Mouse (Mus musculus): ENCODE measurements around the gene Mtf1. TPM values are rescaled to one million over a fixed set of nuclear protein-coding genes. Genes with fewer than 3 reads are reported as not detected.
A peak's percentile ranks its signal among the peaks of the same experiment; 100 is the strongest.

The Mtf1 gene
- total RNA-seq (2021) = 10 to 100 TPM; 20.8 to 28.1 TPM

- intact Hi-C loops (cut with DNase I) = loop anchor here (1.0 to 10.0 kb wide), 2 partner anchors 49 to 263 kb away; partner anchors contain the start of genes Dnali1, Snip1 and Yrdc
- DNase-seq (ENCODE audit: low spot score in 2 of 2) = peak; percentile 83 to 87
Observed at GRCm38 (mm10) chr4:124801552-124802308, at the start of gene Mtf1. TSS of gene Mtf1 (plus strand) at chr4:124802104.

- no peak for DNase-seq (ENCODE audit: low spot score in 2 of 2)
- intact Hi-C loops (cut with DNase I) = no loop called here
Observed at GRCm38 (mm10) chr4:124752281-124753199, 49.4 kb upstream of the Mtf1 start.

- no peak for DNase-seq (ENCODE audit: low spot score in 2 of 2)
- intact Hi-C loops (cut with DNase I) = no loop called here
Observed at GRCm38 (mm10) chr4:124755526-124755925, 46.4 kb upstream of the Mtf1 start.

- no peak for DNase-seq (ENCODE audit: low spot score in 2 of 2)
- intact Hi-C loops (cut with DNase I) = no loop called here
Observed at GRCm38 (mm10) chr4:124759305-124759811, 42.5 kb upstream of the Mtf1 start.

GRCm38 (mm10) chr4:124761201-124761600 lies 40.7 kb upstream of the Mtf1 start:
- no peak for DNase-seq (ENCODE audit: low spot score in 2 of 2)
- intact Hi-C loops (cut with DNase I) = no loop called here

- no peak for DNase-seq (ENCODE audit: low spot score in 2 of 2)
- intact Hi-C loops (cut with DNase I) = no loop called here
Observed at GRCm38 (mm10) chr4:124762858-124763452, 38.9 kb upstream of the Mtf1 start.

- peak; percentile 23 to 34 for DNase-seq (ENCODE audit: low spot score in 2 of 2)
- intact Hi-C loops (cut with DNase I) = no loop called here
Observed at GRCm38 (mm10) chr4:124765802-124766565, 35.9 kb upstream of the Mtf1 start.

- DNase-seq (ENCODE audit: low spot score in 2 of 2) = peak in 1 of 2 experiments; percentile 15
- intact Hi-C loops (cut with DNase I) = no loop called here
Observed at GRCm38 (mm10) chr4:124766566-124766940, 35.4 kb upstream of the Mtf1 start.

- DNase-seq (ENCODE audit: low spot score in 2 of 2) = peak in 1 of 2 experiments; percentile 25
- intact Hi-C loops (cut with DNase I) = no loop called here
Observed at GRCm38 (mm10) chr4:124768963-124769591, 32.8 kb upstream of the Mtf1 start.

GRCm38 (mm10) chr4:124770624-124771023 lies 31.3 kb upstream of the Mtf1 start:
- peak; percentile 32 to 34 for DNase-seq (ENCODE audit: low spot score in 2 of 2)
- intact Hi-C loops (cut with DNase I) = no loop called here

GRCm38 (mm10) chr4:124772125-124772524 lies 29.8 kb upstream of the Mtf1 start:
- no peak for DNase-seq (ENCODE audit: low spot score in 2 of 2)
- intact Hi-C loops (cut with DNase I) = no loop called here

- intact Hi-C loops (cut with DNase I) = no loop called here
- DNase-seq (ENCODE audit: low spot score in 2 of 2) = no peak
Observed at GRCm38 (mm10) chr4:124773449-124773848, 28.5 kb upstream of the Mtf1 start.

- no peak for DNase-seq (ENCODE audit: low spot score in 2 of 2)
- intact Hi-C loops (cut with DNase I) = no loop called here
Observed at GRCm38 (mm10) chr4:124773995-124774394, 27.9 kb upstream of the Mtf1 start.

- DNase-seq (ENCODE audit: low spot score in 2 of 2) = no peak
- intact Hi-C loops (cut with DNase I) = no loop called here
Observed at GRCm38 (mm10) chr4:124774429-124774828, 27.5 kb upstream of the Mtf1 start.

- intact Hi-C loops (cut with DNase I) = no loop called here
- DNase-seq (ENCODE audit: low spot score in 2 of 2) = no peak
Observed at GRCm38 (mm10) chr4:124781361-124781760, 20.5 kb upstream of the Mtf1 start.

GRCm38 (mm10) chr4:124782395-124782794 lies 19.5 kb upstream of the Mtf1 start:
- intact Hi-C loops (cut with DNase I) = no loop called here

GRCm38 (mm10) chr4:124783937-124784336 lies 18.0 kb upstream of the Mtf1 start:
- DNase-seq (ENCODE audit: low spot score in 2 of 2) = no peak
- intact Hi-C loops (cut with DNase I) = no loop called here

More at GRCm38 (mm10) chr4:124782395-124782794, 19.5 kb upstream of the Mtf1 start:
- no peak for DNase-seq (ENCODE audit: low spot score in 2 of 2)

- DNase-seq (ENCODE audit: low spot score in 2 of 2) = no peak
- intact Hi-C loops (cut with DNase I) = no loop called here
Observed at GRCm38 (mm10) chr4:124790013-124790412, 11.9 kb upstream of the Mtf1 start.

GRCm38 (mm10) chr4:124792114-124792513 lies 9.8 kb upstream of the Mtf1 start:
- no peak for DNase-seq (ENCODE audit: low spot score in 2 of 2)
- intact Hi-C loops (cut with DNase I) = no loop called here

All from left cerebral cortex, postnatal 36 days (tissue).